Mouse (Mus musculus) E14TG2a.4 (cell line): Measurements from ENCODE around the gene Btg3.

ENCODE experiments used
- H3K27me3 ChIP-seq: 2 replicates; pipeline ENCODE4 v1.6.1; 2014; ENCODE audit warnings: low read length, control low read depth; ENCODE audit not compliant: insufficient read depth
- H3K36me3 ChIP-seq: 2 replicates; pipeline ENCODE4 v1.6.1; 2014; ENCODE audit warnings: low read length, control low read depth; ENCODE audit not compliant: insufficient read depth
- H3K4me1 ChIP-seq: replicated peaks from 2 replicates; pipeline ENCODE4 v1.6.1; 2014; ENCODE audit warnings: low read depth, low read length, control low read depth
- H3K4me3 ChIP-seq: replicated peaks from 2 replicates; pipeline ENCODE4 v1.5.1; 2014; ENCODE audit warnings: mild to moderate bottlenecking, low read length
- H3K9me3 ChIP-seq: 2 replicates; pipeline ENCODE4 v1.6.1; 2014; ENCODE audit warnings: low read length, control low read depth
- CTCF ChIP-seq: conservative IDR thresholded peaks from 2 replicates; pipeline ENCODE4 v1.5.1; 2014; ENCODE audit warnings: low read length
- NANOG ChIP-seq: IDR thresholded peaks from 2 replicates; pipeline ENCODE4 v1.6.1; 2014; ENCODE audit warnings: borderline replicate concordance, low read length, mixed read lengths
- POU5F1 ChIP-seq: IDR thresholded peaks from 2 replicates; pipeline ENCODE4 v1.6.1; 2014; ENCODE audit warnings: low read length, borderline replicate concordance

Btg3 gene

GRCm38 (mm10) chr16:78376745-78377570 lies at the start of gene Btg3:
Gene Btg3, minus strand, starts transcription at chr16:78377192.
- peaks cover 11% of the 10 kb centered on the region for H3K36me3 ChIP-seq
- TF ChIP-seq NANOG (peak; percentile 8; the same call in 1 of the 2 replicates), CTCF (no peak)
- H3K4me3 ChIP-seq, result peak within 1 kb of the TSS; percentile 91

GRCm38 (mm10) chr16:78417733-78418132 lies 40.7 kb upstream of the Btg3 start:
- H3K9me3 ChIP-seq, result 0 out of 2 replicates have a peak, but pooled peaks cover 4% of the 10 kb centered on the region
- peaks cover 10% of the 10 kb centered on the region for H3K4me1 ChIP-seq
- no peak for TF ChIP-seq NANOG
- TF ChIP-seq CTCF, result no peak
- no peak for TF ChIP-seq POU5F1
- no peaks in the 10 kb centered on the region for H3K36me3 ChIP-seq
- H3K4me3 ChIP-seq, result no peak overlapping the region
- no peaks in the 10 kb centered on the region for H3K27me3 ChIP-seq

More at GRCm38 (mm10) chr16:78376745-78377570, at the start of gene Btg3:
- peaks cover 31% of the 10 kb centered on the region for H3K4me1 ChIP-seq
- no peaks in the 10 kb centered on the region for H3K9me3 ChIP-seq
- peaks cover 17% of the 10 kb centered on the region for H3K27me3 ChIP-seq

GRCm38 (mm10) chr16:78416500-78416899 lies 39.5 kb upstream of the Btg3 start:
- no peaks in the 10 kb centered on the region for H3K27me3 ChIP-seq

GRCm38 (mm10) chr16:78409991-78410390 lies 33.0 kb upstream of the Btg3 start:
- Histone ChIP-seq H3K36me3 (no peaks in the 10 kb centered on the region), H3K4me3 (no peak overlapping the region), H3K4me1 (peaks cover 5% of the 10 kb centered on the region; the same call in 1 of the 2 replicates), H3K9me3 (peaks cover 12% of the 10 kb centered on the region), H3K27me3 (no peaks in the 10 kb centered on the region)
- TF ChIP-seq POU5F1 (no peak), CTCF (no peak), NANOG (no peak)

More at GRCm38 (mm10) chr16:78416500-78416899, 39.5 kb upstream of the Btg3 start:
- Histone ChIP-seq H3K4me1 (peaks cover 14% of the 10 kb centered on the region), H3K4me3 (no peak overlapping the region), H3K9me3 (0 out of 2 replicates have a peak, but pooled peaks cover 4% of the 10 kb centered on the region), H3K36me3 (no peaks in the 10 kb centered on the region)
- TF ChIP-seq NANOG (no peak), CTCF (no peak), POU5F1 (no peak)

- Histone ChIP-seq H3K27me3 (no peaks in the 10 kb centered on the region), H3K36me3 (no peaks in the 10 kb centered on the region), H3K4me3 (no peak overlapping the region), H3K4me1 (peaks cover 5% of the 10 kb centered on the region; the same call in 1 of the 2 replicates), H3K9me3 (peaks cover 15% of the 10 kb centered on the region)
- TF ChIP-seq POU5F1 (no peak), CTCF (no peak), NANOG (no peak)
Measured at GRCm38 (mm10) chr16:78407855-78408254, 30.9 kb upstream of the Btg3 start.

GRCm38 (mm10) chr16:78406657-78407056 lies 29.7 kb upstream of the Btg3 start:
- Histone ChIP-seq H3K4me1 (no peaks in the 10 kb centered on the region), H3K36me3 (no peaks in the 10 kb centered on the region), H3K9me3 (peaks cover 15% of the 10 kb centered on the region), H3K4me3 (no peak overlapping the region), H3K27me3 (no peaks in the 10 kb centered on the region)
- no peak for TF ChIP-seq POU5F1
- no peak for TF ChIP-seq NANOG
- no peak for TF ChIP-seq CTCF

GRCm38 (mm10) chr16:78402316-78402715 lies 25.3 kb upstream of the Btg3 start:
- H3K4me3 ChIP-seq, result no peak overlapping the region
- no peaks in the 10 kb centered on the region for H3K27me3 ChIP-seq
- no peaks in the 10 kb centered on the region for H3K36me3 ChIP-seq
- peaks cover 25% of the 10 kb centered on the region for H3K9me3 ChIP-seq
- H3K4me1 ChIP-seq, result no peaks in the 10 kb centered on the region
- TF ChIP-seq POU5F1, result no peak
- no peak for TF ChIP-seq NANOG
- TF ChIP-seq CTCF, result no peak

- no peaks in the 10 kb centered on the region for H3K4me1 ChIP-seq
- no peak overlapping the region for H3K4me3 ChIP-seq
- no peaks in the 10 kb centered on the region for H3K27me3 ChIP-seq
- TF ChIP-seq NANOG (no peak), CTCF (no peak), POU5F1 (no peak)
- peaks cover 12% of the 10 kb centered on the region for H3K9me3 ChIP-seq
- H3K36me3 ChIP-seq, result no peaks in the 10 kb centered on the region
Measured at GRCm38 (mm10) chr16:78399423-78399822, 22.4 kb upstream of the Btg3 start.
